Mouse (Mus musculus): ENCODE data around the gene Pbrm1.

Gene Pbrm1

DNA sequence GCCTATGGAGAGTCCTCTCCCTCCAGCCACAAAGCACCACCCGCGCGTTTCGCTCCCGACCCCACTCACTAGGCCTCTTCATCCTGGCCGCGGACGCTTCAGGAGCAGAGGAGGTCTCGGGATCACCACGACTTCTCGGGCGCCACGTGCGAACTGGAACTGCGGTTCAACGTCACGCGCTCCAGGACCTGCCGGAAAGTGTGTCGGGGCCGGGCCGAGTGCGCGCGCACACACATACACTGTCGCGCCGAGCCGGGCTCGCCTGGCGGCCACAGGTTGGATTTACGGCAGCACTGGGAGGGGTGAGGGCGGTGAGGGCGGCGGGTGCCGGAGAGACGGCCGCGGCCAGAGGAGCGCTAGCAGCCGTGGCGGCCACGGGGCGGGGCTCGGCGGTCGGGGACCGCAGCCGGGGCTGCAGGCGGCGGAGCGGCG, at the start of gene Pbrm1, which contains the start of gene Gnl3:
Gene Pbrm1, plus strand, starts transcription at position 279 of the 432 bp plus-strand sequence.
Gene Gnl3, minus strand, starts transcription at position 293 of the 432 bp plus-strand sequence.
- in situ Hi-C loops (cut with MseI, MboI) = no loop called here

DNA sequence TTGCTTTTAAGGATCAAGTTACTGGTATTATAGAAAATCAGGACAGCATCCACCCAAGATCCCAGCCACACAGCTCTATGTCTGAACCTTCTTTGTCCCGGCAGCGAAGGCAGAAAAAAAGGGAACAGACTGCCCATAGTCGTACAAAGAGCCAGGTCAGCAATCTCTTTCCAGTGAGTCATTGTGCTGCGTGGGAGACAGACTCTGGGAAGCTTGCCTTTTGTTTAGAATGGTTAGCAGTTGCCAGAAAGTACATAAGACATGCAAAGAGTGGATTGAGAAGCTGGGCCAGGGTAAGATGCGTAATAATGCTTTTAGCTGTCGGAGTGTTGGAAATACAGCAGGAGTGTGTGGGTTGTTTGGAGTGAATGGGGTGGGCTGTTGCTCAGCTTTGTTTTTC, 44.7 kb upstream of the Pbrm1 start:
- in situ Hi-C loops (cut with MseI, MboI) = no loop called here

DNA sequence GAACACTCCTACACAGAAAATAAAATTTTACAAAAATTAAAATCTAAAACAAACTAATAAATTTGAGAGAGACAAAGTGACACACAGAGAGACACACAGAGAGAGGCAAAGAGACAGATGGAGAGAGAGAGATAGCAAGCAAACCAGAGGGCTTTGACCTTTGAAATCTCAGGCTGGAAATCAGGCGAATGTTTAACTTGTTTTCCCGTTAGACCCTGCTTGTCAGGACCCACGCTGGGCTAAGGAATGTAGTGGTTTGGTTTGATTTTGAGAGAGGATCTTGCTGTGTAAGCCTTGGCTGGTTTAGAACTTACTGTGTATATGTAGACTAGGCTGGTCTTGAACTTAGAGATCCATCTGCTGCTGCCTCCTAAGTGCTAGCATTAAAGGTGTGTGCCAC, 42.7 kb upstream of the Pbrm1 start:
- in situ Hi-C loops (cut with MseI, MboI) = no loop called here

DNA sequence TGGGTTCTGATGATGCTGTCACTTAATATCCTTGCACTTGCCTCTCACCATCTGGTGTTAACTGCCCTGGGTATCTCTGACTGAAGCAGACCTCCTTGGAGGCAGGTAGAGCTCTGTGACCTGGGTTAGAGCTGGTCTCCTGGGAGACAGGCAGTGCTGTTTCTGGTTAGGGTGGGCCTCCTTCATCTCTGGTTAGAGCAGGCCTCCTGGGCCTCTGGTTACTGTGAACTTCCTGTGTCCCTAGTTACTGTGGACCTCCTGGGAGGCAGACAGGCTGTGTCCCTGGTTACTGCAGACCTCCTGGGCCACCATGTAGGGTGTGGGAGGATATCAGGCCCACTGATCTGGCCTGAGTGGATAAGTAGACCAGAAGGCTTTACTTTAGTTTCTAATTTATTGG, 22.5 kb upstream of the Pbrm1 start:
- in situ Hi-C loops (cut with MseI, MboI) = no loop called here

DNA sequence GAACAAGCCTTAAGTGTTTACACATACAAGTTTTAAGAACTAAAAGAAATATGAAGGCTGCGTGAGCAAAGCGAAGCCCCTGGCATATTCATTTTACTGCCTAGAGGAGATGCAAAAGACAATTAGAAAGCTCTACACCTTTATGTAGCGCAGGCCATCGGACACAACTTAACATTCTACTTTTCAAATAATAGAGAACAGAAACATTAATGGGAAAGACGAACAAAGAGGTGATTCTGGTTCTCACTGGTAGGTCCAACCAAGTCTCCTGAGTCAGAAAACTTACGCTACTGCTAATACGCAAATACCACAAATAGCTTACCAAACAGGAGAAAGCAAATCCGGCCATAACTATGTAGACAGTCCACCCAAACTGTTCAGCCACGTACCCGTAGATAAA, 18.6 kb upstream of the Pbrm1 start:
- in situ Hi-C loops (cut with MseI, MboI) = no loop called here

DNA sequence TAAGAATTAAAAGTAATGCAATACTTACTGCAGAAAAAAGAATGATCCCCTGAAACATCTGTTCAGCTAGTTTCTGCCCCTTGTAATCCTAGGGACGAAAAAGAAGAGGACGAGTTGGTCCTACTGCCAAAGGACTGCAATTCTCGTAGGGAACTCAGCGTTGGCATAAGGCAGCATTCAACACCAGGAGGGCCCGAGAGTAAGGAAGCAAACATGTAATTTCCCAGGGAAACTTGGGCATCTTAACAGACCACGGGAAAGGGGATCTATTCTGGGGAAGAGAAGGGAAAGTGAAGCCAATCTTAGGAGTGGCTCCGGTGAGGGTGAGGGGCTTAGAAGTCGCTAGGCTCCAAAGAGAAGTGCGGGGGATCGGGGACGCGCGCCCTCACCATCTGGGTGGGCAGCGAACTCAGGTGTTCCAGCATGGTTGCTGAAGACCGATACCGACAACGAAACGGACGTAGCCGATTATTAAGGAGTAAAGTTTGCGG, 18.1 kb upstream of the Pbrm1 start:
- in situ Hi-C loops (cut with MseI, MboI) = no loop called here

DNA sequence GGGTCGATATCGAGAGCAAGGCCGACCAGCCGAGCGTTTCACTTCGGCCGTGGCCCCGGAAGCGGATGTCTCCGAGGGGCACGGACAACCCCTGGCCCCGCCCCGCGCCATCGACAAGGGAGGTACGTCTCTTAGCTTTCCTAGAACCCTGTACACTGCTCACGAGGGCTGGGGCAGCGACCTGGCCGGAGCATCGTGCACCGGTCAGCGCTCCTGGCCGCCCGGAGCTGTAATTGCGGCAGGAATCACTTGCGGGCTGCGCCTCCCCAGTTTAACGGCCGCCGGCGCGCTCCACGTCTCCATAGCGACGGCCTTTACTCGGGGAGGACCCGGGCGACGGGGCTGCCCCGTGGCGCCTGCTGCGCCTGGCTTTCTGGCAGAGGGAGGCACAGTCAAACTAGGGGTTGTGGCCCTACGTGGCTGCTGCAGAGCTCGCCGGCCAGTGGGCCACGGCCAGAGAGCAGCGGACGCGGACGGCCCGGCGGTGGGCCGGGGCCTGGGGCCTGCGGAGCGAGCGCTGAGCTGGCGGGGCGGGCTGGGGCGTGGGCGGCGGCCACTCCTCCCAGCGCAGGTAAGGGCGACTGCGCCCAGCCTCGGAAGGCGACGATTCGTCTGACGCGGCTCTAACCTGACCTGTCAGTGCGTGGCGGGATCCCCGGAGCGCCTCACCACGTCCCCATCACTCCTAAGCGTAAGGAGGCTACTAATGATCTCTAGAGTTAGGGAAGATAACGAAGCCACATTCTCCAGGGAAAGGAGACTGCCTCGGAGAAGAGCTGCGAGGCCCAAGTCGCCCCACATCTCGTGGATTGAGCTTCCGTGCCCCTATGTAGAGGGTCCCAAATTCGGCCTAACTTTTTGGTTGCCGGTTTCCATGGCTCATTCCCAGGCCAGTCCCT, 17.4 kb upstream of the Pbrm1 start, which contains the start of the genes Glt8d1 and Spcs1:
Gene Glt8d1, plus strand, starts transcription at position 94 of the 899 bp plus-strand sequence.
Gene Spcs1, minus strand, starts transcription at position 366 of the 899 bp plus-strand sequence.
- in situ Hi-C loops (cut with MseI, MboI) = no loop called here

DNA sequence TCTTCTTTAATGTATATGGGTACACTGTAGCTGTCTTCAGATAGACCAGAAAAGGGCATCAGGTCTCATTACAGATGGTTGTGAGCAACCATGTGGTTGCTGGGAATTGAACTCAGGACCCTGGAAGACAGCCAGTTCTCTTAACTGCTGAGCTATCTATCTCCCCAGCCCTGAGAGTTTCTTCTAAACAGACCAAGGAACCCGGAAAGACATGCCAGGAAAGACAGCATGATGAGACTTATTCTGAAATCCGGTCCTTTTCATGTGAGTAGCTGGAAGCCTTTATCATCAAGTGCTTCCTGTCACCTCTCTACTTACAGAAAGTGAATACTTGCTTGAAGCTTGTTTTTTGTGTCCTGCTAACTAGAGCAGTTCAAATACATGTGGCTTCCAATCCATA, 14.4 kb upstream of the Pbrm1 start:
- in situ Hi-C loops (cut with MseI, MboI) = no loop called here

DNA sequence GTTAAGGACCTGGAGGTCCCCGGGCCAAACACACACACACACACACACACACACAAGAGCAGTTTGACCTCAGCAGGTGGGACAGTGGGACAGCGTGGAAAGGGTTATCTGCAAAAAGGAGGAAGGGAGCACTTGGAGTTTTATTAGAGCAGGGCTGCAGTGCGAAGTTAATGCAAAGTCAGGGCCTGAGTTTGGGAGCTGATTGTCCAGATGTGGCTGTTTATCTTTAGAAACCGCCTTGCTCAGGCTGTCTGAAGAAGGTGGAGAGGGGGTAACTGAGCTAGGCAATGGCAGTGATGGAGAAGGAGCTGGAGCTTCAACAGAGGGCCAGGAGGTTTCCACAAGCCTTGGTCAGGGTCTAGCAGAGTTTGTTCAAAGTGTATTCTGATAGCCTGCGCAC, 12.2 kb upstream of the Pbrm1 start:
- in situ Hi-C loops (cut with MseI, MboI) = no loop called here

DNA sequence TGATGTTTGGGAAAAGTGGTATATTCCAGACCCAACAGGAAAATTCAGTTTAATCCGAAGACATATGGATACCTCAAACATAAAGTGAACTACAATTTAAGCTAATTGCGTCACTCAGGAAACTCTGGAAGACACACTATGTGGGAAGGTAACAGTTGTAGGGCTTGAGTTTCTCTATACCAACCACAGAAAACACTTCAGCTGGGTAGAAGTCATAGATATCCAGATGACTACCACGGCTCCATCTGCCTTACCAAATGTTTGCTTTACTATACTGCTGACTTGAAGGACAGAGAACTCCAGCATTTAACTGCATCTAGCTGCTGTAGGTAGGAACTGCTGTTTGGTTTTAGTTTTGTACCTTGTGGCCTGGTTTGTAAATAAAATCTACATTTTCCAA, 7.3 kb upstream of the Pbrm1 start:
- in situ Hi-C loops (cut with MseI, MboI) = no loop called here

DNA sequence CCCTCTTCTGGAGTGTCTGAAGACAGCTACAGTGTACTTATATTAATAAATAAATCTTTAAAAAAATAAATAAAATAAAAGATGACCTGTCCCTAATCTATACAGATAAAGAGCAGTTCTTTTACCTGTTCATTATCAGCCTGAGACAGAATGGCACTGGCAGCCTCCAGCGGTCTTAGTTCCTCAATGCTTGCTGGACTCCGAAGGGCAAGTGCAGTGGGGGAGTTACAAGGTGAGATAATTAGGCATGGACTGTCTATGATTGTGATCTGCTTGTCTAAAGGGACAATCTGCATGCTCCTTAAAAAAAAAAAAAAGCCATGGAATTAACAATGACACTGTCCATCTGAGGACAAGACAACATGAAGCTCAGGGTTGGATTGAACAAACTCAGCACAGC, 5.0 kb upstream of the Pbrm1 start:
- in situ Hi-C loops (cut with MseI, MboI) = no loop called here

DNA sequence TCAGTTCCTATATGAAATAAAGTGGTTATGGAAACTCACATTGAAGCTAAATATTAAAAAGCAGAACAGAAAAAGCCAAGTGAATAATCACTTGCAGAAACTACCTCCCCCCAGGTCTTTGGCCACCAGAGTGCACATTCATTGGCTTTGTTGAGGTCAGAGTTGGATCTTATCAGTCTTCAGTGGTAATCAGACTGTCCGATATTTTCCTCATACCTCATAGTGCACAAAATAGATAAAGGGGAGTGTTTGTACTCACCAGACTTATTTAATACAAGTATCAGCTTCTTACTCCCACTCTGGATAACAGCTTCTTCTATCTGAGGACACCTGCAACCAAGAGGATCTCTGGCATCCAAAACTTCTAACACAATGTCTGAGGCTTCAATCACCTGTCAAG, 2.9 kb upstream of the Pbrm1 start:
- in situ Hi-C loops (cut with MseI, MboI) = no loop called here

DNA sequence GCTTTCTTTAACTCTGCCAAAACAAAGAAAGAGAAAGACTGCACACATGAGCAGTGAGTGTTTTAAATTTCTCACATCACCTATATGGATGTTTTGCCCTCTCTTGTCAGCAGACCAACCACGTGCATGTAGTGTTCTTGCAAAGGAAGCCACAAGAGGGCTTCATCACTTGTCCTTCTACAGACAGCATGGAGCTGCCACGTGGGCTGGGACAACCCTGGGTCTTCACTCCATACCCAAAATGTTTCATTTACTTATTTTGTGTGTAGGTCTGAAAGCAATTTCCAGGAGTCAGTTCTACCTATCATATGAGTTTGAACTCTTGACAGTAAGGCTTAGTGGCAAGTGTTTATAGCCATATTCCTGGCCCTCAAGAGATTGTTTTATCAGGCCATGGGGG, 1.1 kb upstream of the Pbrm1 start:
- in situ Hi-C loops (cut with MseI, MboI) = no loop called here

DNA sequence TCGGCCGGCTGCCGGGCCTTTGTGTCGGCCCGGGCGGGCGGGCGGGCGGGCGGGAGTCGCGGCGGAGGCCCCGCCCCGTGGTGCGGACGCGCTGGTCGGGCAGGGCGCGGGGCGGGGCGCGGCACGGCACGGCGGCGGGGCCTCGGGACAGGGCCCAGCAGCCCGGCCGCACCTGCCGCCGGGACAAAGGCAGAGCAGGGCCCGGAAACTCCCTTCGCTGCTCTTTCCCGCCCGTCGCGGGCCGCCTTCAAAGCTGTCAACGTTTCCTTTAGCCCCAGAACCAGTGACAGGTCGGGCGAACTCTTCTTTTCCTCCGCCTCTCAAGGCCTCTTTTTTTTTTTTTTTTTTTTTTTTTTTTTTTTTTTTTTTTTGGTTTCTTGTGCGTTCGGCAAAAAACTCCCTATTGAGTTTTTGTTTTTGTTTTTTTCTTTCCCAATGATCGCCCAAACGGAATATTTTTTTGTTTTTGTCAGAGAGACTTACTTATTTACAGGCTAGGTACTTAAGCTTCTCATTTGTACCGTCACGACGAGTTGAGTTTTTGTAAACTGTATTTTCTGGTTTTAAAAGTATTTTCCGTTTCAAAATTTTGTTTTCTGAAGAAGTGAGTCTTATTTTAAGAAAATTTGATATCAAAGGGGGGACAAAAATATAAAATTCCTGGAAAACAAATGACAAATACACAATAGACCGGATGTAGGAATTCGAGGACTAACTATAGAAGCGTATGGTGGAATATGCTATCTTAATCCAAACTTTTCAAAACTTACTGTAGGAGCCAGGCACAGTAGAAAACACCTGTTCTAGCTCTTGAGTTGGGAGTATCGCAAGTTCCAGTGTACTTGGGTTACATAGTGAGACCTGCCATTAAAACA, 630 bp downstream of the Pbrm1 start:
- in situ Hi-C loops (cut with MseI, MboI) = no loop called here

DNA sequence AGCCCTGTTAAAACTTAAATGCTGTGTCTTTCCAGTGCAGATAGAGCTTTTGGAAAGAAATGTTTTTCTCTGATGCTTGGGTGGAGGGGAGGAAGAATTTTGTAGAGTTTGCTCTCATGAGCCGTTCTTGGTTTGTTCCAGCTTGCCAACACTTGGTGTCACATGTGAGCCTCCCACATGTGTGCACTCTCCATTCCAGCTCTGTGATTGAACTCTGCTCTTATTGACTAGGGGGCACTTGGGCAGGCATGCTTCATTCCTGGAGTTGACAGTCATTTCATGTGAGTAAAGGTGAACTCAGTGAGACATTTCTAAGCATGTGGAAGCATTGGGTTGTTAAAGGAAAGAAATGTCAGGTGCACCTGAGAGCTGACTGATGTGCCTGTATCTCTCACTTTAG, 3.6 kb downstream of the Pbrm1 start:
- in situ Hi-C loops (cut with MseI, MboI) = no loop called here

DNA sequence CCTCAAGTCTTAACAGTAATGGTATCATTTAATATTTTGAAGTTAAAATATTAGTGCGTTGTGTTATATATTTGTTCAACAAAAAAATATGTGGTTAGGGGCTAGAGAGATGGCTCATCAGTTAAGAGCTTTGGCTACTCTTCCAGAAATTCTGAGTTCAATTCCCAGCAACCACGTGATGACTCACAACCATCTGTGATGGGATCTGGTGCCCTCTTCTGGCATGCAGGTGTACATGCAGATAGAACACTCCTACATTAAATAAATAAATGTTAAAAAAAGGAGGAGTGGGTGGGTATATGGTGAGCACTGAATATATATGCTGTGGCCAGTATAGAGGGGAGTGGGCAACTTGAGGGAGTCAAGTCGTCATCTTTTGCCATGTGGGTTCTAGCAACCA, 6.8 kb downstream of the Pbrm1 start:
- in situ Hi-C loops (cut with MseI, MboI) = no loop called here

DNA sequence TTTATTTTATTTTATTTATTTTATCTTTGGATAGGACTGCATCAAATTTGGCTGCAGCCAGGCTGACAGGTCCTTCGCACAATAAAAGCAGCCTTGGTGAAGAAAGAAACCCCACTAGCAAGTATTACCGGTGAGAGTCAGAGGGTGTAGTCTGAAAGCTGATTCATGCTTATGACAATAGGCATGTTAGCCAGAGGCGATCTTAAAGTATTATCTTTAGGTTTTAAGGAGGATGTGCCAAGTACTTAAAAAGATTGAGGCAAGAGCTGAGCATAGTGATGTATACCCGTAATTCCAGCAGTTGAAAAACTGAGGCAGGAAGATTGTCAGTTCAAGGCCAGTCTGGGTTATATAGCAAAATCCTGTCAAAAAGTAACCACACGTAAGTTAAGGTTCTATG, 26.4 kb downstream of the Pbrm1 start:
- in situ Hi-C loops (cut with MseI, MboI) = no loop called here

DNA sequence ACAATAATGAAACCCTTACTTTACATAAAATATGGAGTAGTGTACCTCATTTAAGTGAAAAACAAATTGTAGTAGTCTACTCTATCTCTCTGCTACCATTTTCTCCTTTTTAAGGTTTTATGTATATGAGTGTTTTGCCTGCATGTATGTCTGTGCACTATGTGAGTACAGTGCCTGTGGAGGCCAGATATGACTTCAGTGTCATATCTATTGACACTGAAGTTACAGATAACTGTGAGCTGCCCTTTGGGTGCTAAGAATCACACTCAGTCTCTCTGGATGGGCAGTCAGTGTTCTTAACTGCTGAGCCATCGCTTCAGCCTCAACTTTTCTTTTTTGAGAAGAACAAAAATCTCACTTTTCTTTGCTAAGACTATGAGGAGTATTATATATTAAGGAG, 26.9 kb downstream of the Pbrm1 start:
- in situ Hi-C loops (cut with MseI, MboI) = no loop called here

DNA sequence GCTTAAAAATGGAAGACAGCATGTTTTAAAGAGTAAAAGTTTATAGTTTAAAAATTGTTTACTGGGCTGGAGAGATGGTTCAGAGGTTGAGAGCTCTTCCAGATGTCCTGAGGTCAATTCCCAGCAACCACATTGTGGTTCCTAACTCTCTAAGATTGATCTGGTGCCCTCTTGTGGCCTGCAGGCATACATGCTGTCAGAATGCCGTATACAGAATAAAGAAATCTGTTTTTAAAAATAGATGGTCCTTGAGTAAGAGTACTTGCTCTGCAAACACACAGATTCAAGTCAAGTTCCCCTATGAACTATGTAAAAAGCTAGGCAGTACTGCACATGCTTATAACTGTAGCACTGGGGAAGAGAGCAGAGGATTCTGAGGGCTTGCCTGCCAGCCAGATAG, 43.3 kb downstream of the Pbrm1 start:
- in situ Hi-C loops (cut with MseI, MboI) = no loop called here

DNA sequence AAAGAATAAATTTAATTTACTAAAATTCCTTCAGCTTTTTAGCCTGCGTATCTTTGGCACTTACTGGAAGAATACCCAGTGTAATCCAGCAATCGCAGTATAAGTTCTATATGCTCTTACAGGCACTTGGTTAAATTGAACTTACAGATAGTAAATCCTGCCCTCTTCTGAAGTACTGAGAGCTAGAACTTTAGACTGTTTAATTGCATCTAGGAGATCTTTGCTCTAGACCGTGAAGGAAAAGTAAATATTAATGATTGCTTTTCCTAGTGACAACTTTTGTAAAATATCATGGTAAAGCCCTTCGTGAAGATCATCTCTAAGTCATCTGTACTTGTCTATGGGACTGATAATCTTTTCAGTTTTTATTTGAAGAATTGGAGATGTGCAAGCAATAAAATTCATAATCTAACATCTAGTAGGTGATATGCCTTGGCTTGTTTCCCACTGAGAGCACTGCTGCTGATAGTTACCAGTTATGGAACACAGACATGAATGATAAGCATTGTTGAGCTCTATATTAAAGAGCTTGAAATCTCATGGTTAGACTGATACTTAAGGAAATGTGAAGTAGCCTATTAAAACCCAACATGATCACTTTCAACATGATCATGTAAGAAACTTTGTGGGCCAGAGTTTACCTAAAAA, 50.3 kb downstream of the Pbrm1 start:
- in situ Hi-C loops (cut with MseI, MboI) = no loop called here

DNA sequence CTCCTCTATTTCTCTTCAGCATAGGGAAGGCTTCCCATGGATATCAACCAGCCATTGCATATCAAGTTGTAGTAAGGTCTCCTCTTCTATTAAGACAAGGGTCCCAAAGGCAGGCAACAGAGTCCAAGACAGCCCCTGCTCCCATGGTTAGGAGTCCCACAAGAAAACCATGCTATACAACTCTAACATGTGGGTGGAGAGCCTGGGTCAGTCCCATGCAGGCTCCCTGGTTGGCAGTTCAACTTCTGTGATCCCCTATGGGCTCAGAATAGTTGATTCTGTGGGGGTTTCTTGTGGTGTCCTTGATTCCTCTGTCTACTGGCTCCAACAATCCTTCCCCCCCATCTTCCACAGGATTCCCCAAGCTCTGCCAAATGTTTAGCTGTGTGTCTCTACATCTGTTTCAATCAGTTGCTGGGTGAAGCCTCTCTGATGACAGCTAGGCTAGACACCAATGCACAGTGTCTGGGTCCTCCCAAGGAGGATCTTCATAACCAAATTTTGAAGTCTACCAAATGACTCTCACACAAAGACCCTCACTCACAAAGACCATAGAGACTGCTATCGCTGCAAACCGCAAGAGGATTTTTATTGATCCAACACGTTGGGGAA, 59.8 kb downstream of the Pbrm1 start:
- in situ Hi-C loops (cut with MseI, MboI) = no loop called here

All from mouse trophoblast stem cell (cell line).